Mouse (Mus musculus): ENCODE results near the gene Vav2.

Gene Vav2

GRCm38 (mm10) chr2:27426855-27427457, at the start of gene Vav2:
Vav2 (minus strand) TSS chr2:27427033.
- DNase-seq (ENCODE audit: low spot score): peak; percentile 76

- DNase-seq (ENCODE audit: low spot score): peak; percentile 75
Observed at GRCm38 (mm10) chr2:27475495-27476302, 48.9 kb upstream of the Vav2 start.

- peak; percentile 27 for DNase-seq (ENCODE audit: low spot score)
Observed at GRCm38 (mm10) chr2:27474621-27475484, 48.0 kb upstream of the Vav2 start.

- DNase-seq (ENCODE audit: low spot score): no peak
Observed at GRCm38 (mm10) chr2:27473911-27474310, 47.1 kb upstream of the Vav2 start.

GRCm38 (mm10) chr2:27473061-27473765, 46.4 kb upstream of the Vav2 start:
- no peak for DNase-seq (ENCODE audit: low spot score)

GRCm38 (mm10) chr2:27471170-27471584, 44.3 kb upstream of the Vav2 start:
- no peak for DNase-seq (ENCODE audit: low spot score)

- DNase-seq (ENCODE audit: low spot score): no peak
Observed at GRCm38 (mm10) chr2:27470535-27470934, 43.7 kb upstream of the Vav2 start.

- DNase-seq (ENCODE audit: low spot score): no peak
Observed at GRCm38 (mm10) chr2:27469991-27470355, 43.1 kb upstream of the Vav2 start.

- DNase-seq (ENCODE audit: low spot score): no peak
Observed at GRCm38 (mm10) chr2:27469292-27469990, 42.6 kb upstream of the Vav2 start.

- no peak for DNase-seq (ENCODE audit: low spot score)
Observed at GRCm38 (mm10) chr2:27462901-27463300, 36.1 kb upstream of the Vav2 start.

GRCm38 (mm10) chr2:27461881-27462660, 35.2 kb upstream of the Vav2 start:
- no peak for DNase-seq (ENCODE audit: low spot score)

- no peak for DNase-seq (ENCODE audit: low spot score)
Observed at GRCm38 (mm10) chr2:27460651-27461050, 33.8 kb upstream of the Vav2 start.

- DNase-seq (ENCODE audit: low spot score): no peak
Observed at GRCm38 (mm10) chr2:27460163-27460562, 33.3 kb upstream of the Vav2 start.

- no peak for DNase-seq (ENCODE audit: low spot score)
Observed at GRCm38 (mm10) chr2:27459735-27460134, 32.9 kb upstream of the Vav2 start.

- DNase-seq (ENCODE audit: low spot score): no peak
Observed at GRCm38 (mm10) chr2:27450226-27450625, 23.4 kb upstream of the Vav2 start.

- DNase-seq (ENCODE audit: low spot score): no peak
Observed at GRCm38 (mm10) chr2:27447782-27448181, 20.9 kb upstream of the Vav2 start.

GRCm38 (mm10) chr2:27446812-27447211, 20.0 kb upstream of the Vav2 start:
- no peak for DNase-seq (ENCODE audit: low spot score)

- no peak for DNase-seq (ENCODE audit: low spot score)
Observed at GRCm38 (mm10) chr2:27445910-27446309, 19.1 kb upstream of the Vav2 start.

GRCm38 (mm10) chr2:27443450-27443708, 16.5 kb upstream of the Vav2 start:
- DNase-seq (ENCODE audit: low spot score): no peak

GRCm38 (mm10) chr2:27442708-27443449, 16.0 kb upstream of the Vav2 start:
- no peak for DNase-seq (ENCODE audit: low spot score)
